Mouse (Mus musculus) effector memory CD4-positive, alpha-beta T cell, adult 5 months (primary cell): ENCODE data around the gene Bnc1. TPM values are rescaled to one million over a fixed set of nuclear protein-coding genes. Genes with fewer than 3 reads are reported as not detected.

ENCODE experiments used
- polyA plus RNA-seq: library from polyadenylated mRNA; unstranded; fragments of 100-300 nt; shearing (Covaris generic); gene quantifications from one replicate; pipeline ENCODE4 v1.2.1, GENCODE M21; 2017

Bnc1 gene
- polyA plus RNA-seq = not detected

GRCm38 (mm10) chr7:81992131-81993061, at the start of gene Bnc1:
Gene Bnc1, minus strand, starts transcription at chr7:81992292.

GRCm38 (mm10) chr7:81934267-81934745, 57.8 kb downstream of the Bnc1 start, which contains the start of gene Hdgfl3:
Gene Hdgfl3, minus strand, starts transcription at chr7:81934473.

Other genes with a start within 250 kb of the Bnc1 start
- 144 TPM for gene Ramac, start 229.4 kb downstream of the Bnc1 start, polyA plus RNA-seq
- gene 3110040N11Rik, start 202.8 kb downstream of the Bnc1 start, polyA plus RNA-seq = 30.6 TPM
- gene Btbd1, start 162.9 kb downstream of the Bnc1 start, polyA plus RNA-seq = 70.6 TPM
- gene Gm10160, start 136.5 kb downstream of the Bnc1 start, polyA plus RNA-seq = not detected
- 8.2 TPM for gene Tm6sf1, start 133.3 kb downstream of the Bnc1 start, polyA plus RNA-seq
- 10.7 TPM for gene Hdgfl3, start 57.8 kb downstream of the Bnc1 start, polyA plus RNA-seq
- 2.4 TPM for gene Sh3gl3, start 181.5 kb upstream of the Bnc1 start, polyA plus RNA-seq